Mouse (Mus musculus): ENCODE results near the gene Trim67.

- TF ChIP-seq CTCF (IDR thresholded peaks at IDR 0.05; ENCODE audit: borderline replicate concordance, insufficient read depth, low read depth, low read length) (no peak), POLR2A (IDR thresholded peaks at IDR 0.05; ENCODE audit: borderline replicate concordance, insufficient read depth, low read length) (no peak)
These were observed 86.1 kb downstream of the Trim67 start for GRCm38 (mm10) chr8:124878946-124879526.
